Mouse (Mus musculus) kidney, postnatal 25 days (tissue): ENCODE measurements around the gene Acan.

ENCODE experiments used
- DNase-seq, 2 experiments: peaks; one replicate each; pipeline ENCODE4 v3.0.0; 2021; ENCODE audit warnings: mixed read lengths in 2 of 2

Gene Acan

GRCm38 (mm10) chr7:79139891-79140591, 86.8 kb downstream of the Acan start:
- peak in 1 of 2 experiments; percentile 19 for DNase-seq

GRCm38 (mm10) chr7:79140897-79141296, 87.6 kb downstream of the Acan start:
- peak; percentile 71 to 85 for DNase-seq

- peak; percentile 30 to 72 for DNase-seq
Measured at GRCm38 (mm10) chr7:79147011-79147837, 93.9 kb downstream of the Acan start.

- peak in 1 of 2 experiments; percentile 46 for DNase-seq
Measured at GRCm38 (mm10) chr7:79147931-79148653, 94.8 kb downstream of the Acan start.

DNA sequence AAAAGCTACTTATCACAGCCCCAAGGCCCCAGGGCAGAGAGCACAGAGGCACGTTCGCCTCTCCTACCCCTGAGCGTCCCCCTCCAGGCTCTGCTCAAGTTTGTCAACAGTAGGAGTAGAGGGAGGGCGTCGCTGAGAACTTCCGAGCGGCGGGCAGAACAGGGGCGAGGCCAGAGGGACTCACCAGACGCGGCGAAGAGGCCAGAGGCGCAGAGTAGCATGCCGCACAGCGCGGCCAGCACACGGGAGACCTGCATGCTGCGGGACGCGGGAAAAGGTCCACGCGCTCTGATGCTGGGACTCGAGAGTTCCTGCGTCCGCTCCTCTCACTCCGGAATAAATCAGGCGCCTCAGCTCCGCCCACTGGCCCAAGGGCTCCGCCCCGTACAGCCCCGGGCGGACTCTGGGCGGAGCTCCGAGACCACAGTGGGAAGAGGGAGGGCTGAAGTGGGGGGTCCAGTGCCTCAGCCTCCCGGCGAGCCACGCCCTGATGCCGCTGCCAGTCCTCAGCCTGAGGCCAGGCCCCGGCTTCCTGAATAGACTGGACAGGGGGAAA, 95.5 kb downstream of the Acan start, which contains the start of gene Mfge8:
Gene Mfge8 (minus strand): TSS at position 350 of the 556 bp plus-strand sequence.
- peak; percentile 92 to 94 for DNase-seq

GRCm38 (mm10) chr7:79149522-79149921, 96.2 kb downstream of the Acan start:
- DNase-seq, result peak in 1 of 2 experiments; percentile 45

GRCm38 (mm10) chr7:79159406-79159805, 106.1 kb downstream of the Acan start:
- no peak for DNase-seq
